Mouse (Mus musculus) limb, embryonic 14.5 days (tissue): Measurements from ENCODE around the gene 4931406P16Rik. TPM values are rescaled to one million over a fixed set of nuclear protein-coding genes. Genes with fewer than 3 reads are reported as not detected.
A peak's percentile ranks its signal among the peaks of the same experiment; 100 is the strongest.

Experiments
- ATAC-seq: fragments of 200-750 bp; cut with Nextera tagmentation; 2 replicates; pipeline ENCODE4 v1.8.0; 2017; ENCODE audit warnings: low read depth, moderate number of reproducible peaks, moderate TSS enrichment; ENCODE audit not compliant: low FRiP score
- DNase-seq: peaks from one replicate; pipeline ENCODE4 v3.0.0-alpha.2; 2015; ENCODE audit warnings: low spot score
- H3K27ac ChIP-seq: fragments of 300-500 bp; sonication (generic); replicated peaks from 2 replicates; pipeline ENCODE4 v1.5.1; 2014; ENCODE audit warnings: low read depth, mild to moderate bottlenecking, low read length, moderate library complexity, mixed read lengths
- H3K27me3 ChIP-seq: fragments of 300-500 bp; sonication (generic); 2 replicates; pipeline ENCODE4 v1.6.1; 2014; ENCODE audit warnings: low read length, mixed read lengths; ENCODE audit not compliant: control insufficient read depth, insufficient read depth
- H3K36me3 ChIP-seq: fragments of 300-500 bp; sonication (generic); 2 replicates; pipeline ENCODE4 v1.6.1; 2014; ENCODE audit warnings: mild to moderate bottlenecking, low read length, moderate library complexity, mixed read lengths; ENCODE audit not compliant: control insufficient read depth, insufficient read depth
- H3K4me1 ChIP-seq: fragments of 300-500 bp; sonication (generic); 2 replicates; pipeline ENCODE4 v1.6.1; 2014; ENCODE audit warnings: antibody characterized with exemption, low read length, mixed read lengths; ENCODE audit not compliant: control insufficient read depth, insufficient read depth
- H3K4me2 ChIP-seq: fragments of 300-500 bp; sonication (generic); replicated peaks from 2 replicates; pipeline ENCODE4 v1.6.1; 2014; ENCODE audit warnings: low read depth, mild to moderate bottlenecking, low read length, moderate library complexity; ENCODE audit not compliant: severe bottlenecking
- H3K4me3 ChIP-seq: fragments of 300-500 bp; sonication (generic); replicated peaks from 2 replicates; pipeline ENCODE4 v1.5.1; 2014; ENCODE audit warnings: low read length
- H3K9ac ChIP-seq: fragments of 300-500 bp; sonication (generic); 2 replicates; pipeline ENCODE4 v1.6.1; 2014; ENCODE audit warnings: mild to moderate bottlenecking, low read depth, low read length, moderate library complexity; ENCODE audit not compliant: severe bottlenecking
- H3K9me3 ChIP-seq: fragments of 300-500 bp; sonication (generic); 2 replicates; pipeline ENCODE4 v1.6.1; 2016; ENCODE audit warnings: low read length; ENCODE audit not compliant: control insufficient read depth
- POLR2A ChIP-seq: fragments of 200-500 bp; IDR thresholded peaks from 2 replicates; pipeline ENCODE4 v1.8.0; 2012; ENCODE audit warnings: inconsistent platforms, mild to moderate bottlenecking, moderate library complexity, borderline replicate concordance; ENCODE audit not compliant: insufficient read depth, insufficient read length; ENCODE audit errors: extremely low read depth
- WGBS: fragments of 180-500 bp; shearing (Covaris S2); extraction: QIAGEN DNeasy Blood & Tissue Kit; methylation state at CpG from one replicate; pipeline ENCODE4 v1.1.7; 2014; 5-methylcytosine and 5-hydroxymethylcytosine counted together
- polyA plus RNA-seq, 2 experiments: library from polyadenylated mRNA; depleted of rRNA in 1 of 2; stranded (reverse) in 1 of 2; unstranded in 1 of 2; fragments of >200 nt; fragmentation: Nextera tagmentation in 1 of 2; extraction: Ambion mirVana in 1 of 2; gene quantifications; 2 replicates each; pipeline versions ENCODE4 v1.2.1 to v1.2.3; 2012 to 2014

4931406P16Rik gene
- polyA plus RNA-seq, 2 experiments: 31.6 to 34.3 TPM

DNA sequence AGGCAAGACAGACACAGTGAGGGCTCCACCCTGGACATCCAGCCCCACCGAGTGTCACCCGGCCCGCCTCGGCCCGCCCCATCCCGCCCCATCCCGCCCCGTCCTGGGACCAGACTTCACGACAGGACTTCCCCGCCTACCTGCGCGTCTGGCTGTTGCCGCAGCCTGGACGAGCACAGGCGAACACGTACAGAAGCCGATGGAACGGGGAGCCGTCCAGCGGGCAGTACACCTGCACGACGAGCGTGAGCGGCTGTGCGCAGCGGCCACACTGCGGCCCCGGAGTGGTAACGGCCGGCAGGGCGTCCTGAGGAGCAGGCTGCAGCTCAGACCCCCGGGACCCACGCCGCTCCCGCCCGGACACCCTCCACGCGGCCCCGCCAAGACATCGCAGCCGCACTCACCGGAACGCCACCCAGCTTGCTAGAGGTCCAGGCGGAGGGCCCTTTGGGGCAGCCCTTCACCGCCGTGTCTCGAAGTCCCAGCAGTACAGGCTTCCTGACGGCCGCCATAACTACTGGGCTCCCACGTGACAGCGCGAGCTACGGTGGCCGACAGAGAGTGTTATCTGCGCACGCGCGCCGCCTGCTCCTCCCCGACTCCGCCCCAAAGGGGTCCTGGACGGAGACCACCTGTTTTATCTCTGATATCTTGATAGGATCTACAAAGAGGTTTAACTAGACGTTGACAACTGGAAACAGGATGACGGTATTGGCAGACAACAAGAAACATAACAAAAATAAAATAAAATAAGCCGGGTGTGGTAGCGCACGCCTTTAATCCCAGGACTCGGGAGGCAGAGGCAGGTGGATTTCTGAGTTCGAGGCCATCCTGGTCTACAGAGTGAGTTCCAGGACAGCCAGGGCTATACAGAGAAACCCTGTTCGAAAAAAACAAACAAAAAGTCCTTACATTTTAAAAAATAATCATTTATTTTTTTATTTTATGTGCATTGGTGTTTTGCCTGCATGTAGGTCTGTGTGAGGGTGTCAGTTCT is 116.9 kb downstream of the 4931406P16Rik start, which contains the start of gene Pdcd2l:
Gene Pdcd2l, minus strand, starts transcription at position 530 of the 997 bp plus-strand sequence.
- ATAC-seq: peak; percentile 95
- Histone ChIP-seq H3K4me2 (peak within 1 kb of the TSS; percentile 78), H3K27me3 (no peaks in the 10 kb centered on the region), H3K4me3 (peak within 1 kb of the TSS; percentile 92), H3K9me3 (no peaks in the 10 kb centered on the region), H3K36me3 (peaks cover 26% of the 10 kb centered on the region), H3K27ac (peak within 1 kb of the TSS; percentile 63), H3K4me1 (no peaks in the 10 kb centered on the region), H3K9ac (peak within 1 kb of the TSS; percentile 89)
- peak; percentile 90 for DNase-seq
- WGBS: 3% methylated on average over 67 of the region's 70 CpGs
- 0 out of 2 replicates have a peak, but pooled peaks have one; percentile 35 for TF ChIP-seq POLR2A

DNA sequence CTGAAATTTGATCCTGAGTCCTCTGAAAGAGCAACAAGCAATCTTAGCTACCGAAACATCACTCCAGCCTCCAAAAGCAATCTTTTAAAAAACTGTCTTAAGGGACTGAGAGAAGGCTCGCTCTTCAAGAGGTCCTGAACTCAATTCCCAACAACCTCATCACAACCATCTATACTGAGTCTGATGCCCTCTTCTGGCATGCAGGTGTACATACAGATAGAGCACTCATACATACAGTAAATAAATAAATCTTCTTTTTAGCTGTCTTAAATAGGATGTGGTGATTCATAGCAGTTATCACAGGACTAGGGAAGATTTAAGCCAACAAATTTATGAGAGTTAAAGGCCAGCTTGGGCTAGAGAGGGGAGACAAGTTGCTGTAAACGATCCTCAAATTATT is 117.7 kb downstream of the 4931406P16Rik start:
- peak overlapping the region; percentile 78 for H3K4me2 ChIP-seq
- no peaks in the 10 kb centered on the region for H3K27me3 ChIP-seq
- H3K4me1 ChIP-seq: no peaks in the 10 kb centered on the region
- WGBS: 44% methylated on average over 3 of the region's 3 CpGs
- TF ChIP-seq POLR2A: no peak
- ATAC-seq (no peak), DNase-seq (no peak)
- peaks cover 18% of the 10 kb centered on the region for H3K36me3 ChIP-seq
- no peak overlapping the region for H3K27ac ChIP-seq
- peak overlapping the region; percentile 89 for H3K9ac ChIP-seq
- no peaks in the 10 kb centered on the region for H3K9me3 ChIP-seq
- H3K4me3 ChIP-seq: peak overlapping the region; percentile 92

DNA sequence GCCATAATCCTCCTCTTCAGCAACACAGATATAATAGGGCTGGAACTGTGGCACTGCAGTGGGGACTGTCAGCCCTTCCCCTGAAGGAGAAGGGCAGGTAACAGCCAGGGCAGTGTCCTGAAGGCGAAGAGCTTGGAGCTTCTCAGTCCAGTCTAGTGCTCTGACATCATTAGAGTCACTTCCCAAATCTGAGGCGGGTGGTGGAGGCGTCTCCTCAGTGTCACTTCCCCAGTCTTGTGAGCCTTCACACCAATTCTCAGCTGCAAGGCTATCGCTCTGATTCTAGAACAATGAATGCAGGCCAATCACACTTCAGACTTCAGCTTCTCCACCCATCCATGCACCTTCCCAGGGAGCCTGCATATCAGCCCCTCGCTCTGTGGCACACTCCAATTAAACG is 120.5 kb downstream of the 4931406P16Rik start:
- Histone ChIP-seq H3K27ac (no peak overlapping the region), H3K27me3 (no peaks in the 10 kb centered on the region), H3K4me3 (no peak overlapping the region), H3K9me3 (no peaks in the 10 kb centered on the region), H3K36me3 (peaks cover 36% of the 10 kb centered on the region), H3K4me1 (no peaks in the 10 kb centered on the region), H3K9ac (no peak overlapping the region), H3K4me2 (no peak overlapping the region)
- no peak for TF ChIP-seq POLR2A
- DNase-seq (no peak), ATAC-seq (no peak)
- 94% methylated on average over 6 of the region's 6 CpGs for WGBS

DNA sequence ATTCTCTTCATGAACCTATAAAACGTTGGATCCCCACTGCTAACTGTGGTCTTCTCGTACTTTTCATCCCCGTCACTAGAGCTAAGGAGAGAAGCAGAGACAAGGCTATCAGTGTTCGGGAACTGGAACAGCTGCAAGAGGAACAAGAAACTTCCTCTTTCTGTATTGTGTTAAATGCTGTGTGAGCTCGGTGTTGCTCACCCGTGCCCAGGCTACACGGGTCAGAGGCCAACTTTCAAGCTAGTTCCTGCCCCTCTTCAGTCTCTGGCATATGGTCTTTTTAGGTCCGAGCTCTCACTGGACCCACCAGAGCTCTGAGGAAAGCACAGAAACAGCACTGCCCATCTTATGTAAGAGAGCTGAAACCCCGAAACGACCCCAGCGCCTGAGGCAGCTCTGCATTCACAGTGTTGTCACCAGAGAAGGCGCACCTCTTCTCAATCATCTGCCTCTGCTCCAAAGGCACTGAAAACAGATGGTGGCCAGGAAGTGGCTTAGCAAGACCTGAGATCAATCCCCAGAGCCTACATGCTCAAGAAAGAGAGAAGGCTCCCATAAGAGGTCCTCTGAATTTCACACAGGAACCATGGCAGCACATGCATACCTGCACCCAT is 123.9 kb downstream of the 4931406P16Rik start:
- no peaks in the 10 kb centered on the region for H3K4me1 ChIP-seq
- no peak for TF ChIP-seq POLR2A
- H3K4me3 ChIP-seq: no peak overlapping the region
- no peak for ATAC-seq
- H3K27me3 ChIP-seq: no peaks in the 10 kb centered on the region
- WGBS: 83% methylated on average over 12 of the region's 12 CpGs
- no peak overlapping the region for H3K27ac ChIP-seq
- H3K9ac ChIP-seq: no peak overlapping the region
- DNase-seq: no peak
- peaks cover 66% of the 10 kb centered on the region for H3K36me3 ChIP-seq
- no peak overlapping the region for H3K4me2 ChIP-seq
- no peaks in the 10 kb centered on the region for H3K9me3 ChIP-seq

Other genes with a start within 250 kb of the 4931406P16Rik start
- gene Scgb1b30, start 218.1 kb downstream of the 4931406P16Rik start, polyA plus RNA-seq (2012; rRNA removed): not detected in 2 replicates
- not detected in 2 replicates for gene Scgb1b30, start 218.1 kb downstream of the 4931406P16Rik start, polyA plus RNA-seq (2014; fragmentation: Nextera tagmentation; extraction: Ambion mirVana)
- 62.4 and 77.4 TPM in 2 replicates for gene Wtip, start 180.3 kb downstream of the 4931406P16Rik start, polyA plus RNA-seq (2012; rRNA removed)
- 8.6 and 10.8 TPM in 2 replicates for gene Wtip, start 180.3 kb downstream of the 4931406P16Rik start, polyA plus RNA-seq (2014; fragmentation: Nextera tagmentation; extraction: Ambion mirVana)
- 132 and 147 TPM in 2 replicates for gene Uba2, start 144.0 kb downstream of the 4931406P16Rik start, polyA plus RNA-seq (2012; rRNA removed)
- 182 and 195 TPM in 2 replicates for gene Uba2, start 144.0 kb downstream of the 4931406P16Rik start, polyA plus RNA-seq (2014; fragmentation: Nextera tagmentation; extraction: Ambion mirVana)
- 44.0 and 44.5 TPM in 2 replicates for gene Pdcd2l, start 116.9 kb downstream of the 4931406P16Rik start, polyA plus RNA-seq (2012; rRNA removed)
- gene Pdcd2l, start 116.9 kb downstream of the 4931406P16Rik start, polyA plus RNA-seq (2014; fragmentation: Nextera tagmentation; extraction: Ambion mirVana): 49.9 and 57.1 TPM in 2 replicates
- 256 and 301 TPM in 2 replicates for gene Gpi1, start 83.2 kb downstream of the 4931406P16Rik start, polyA plus RNA-seq (2012; rRNA removed)
- 275 and 281 TPM in 2 replicates for gene Gpi1, start 83.2 kb downstream of the 4931406P16Rik start, polyA plus RNA-seq (2014; fragmentation: Nextera tagmentation; extraction: Ambion mirVana)
- not detected in 2 replicates for gene Gm6096, start 62.5 kb downstream of the 4931406P16Rik start, polyA plus RNA-seq (2012; rRNA removed)
- 0.54 and 0.55 TPM in 2 replicates for gene Gm6096, start 62.5 kb downstream of the 4931406P16Rik start, polyA plus RNA-seq (2014; fragmentation: Nextera tagmentation; extraction: Ambion mirVana)
- 87.0 and 92.4 TPM in 2 replicates for gene Lsm14a, start 79.8 kb upstream of the 4931406P16Rik start, polyA plus RNA-seq (2012; rRNA removed)
- 64.6 and 65.8 TPM in 2 replicates for gene Lsm14a, start 79.8 kb upstream of the 4931406P16Rik start, polyA plus RNA-seq (2014; fragmentation: Nextera tagmentation; extraction: Ambion mirVana)